Mouse (Mus musculus) MEL (cell line): ENCODE measurements around the gene Slco2b1. TPM values are rescaled to one million over a fixed set of nuclear protein-coding genes. Genes with fewer than 3 reads are reported as not detected.

Source experiments
- DNase-seq: peaks from one replicate; pipeline ENCODE4 v3.0.0; 2011; ENCODE audit warnings: low read depth, low spot score
- H3K27ac ChIP-seq: 2 replicates; pipeline ENCODE4 v1.5.1; 2012; ENCODE audit warnings: low read depth, mild to moderate bottlenecking, control low read depth, low read length, moderate library complexity; ENCODE audit not compliant: control insufficient read depth
- H3K27me3 ChIP-seq, 2 experiments: fragments of 150-350 bp in 1 of 2; sonication (generic) in 1 of 2; 2 replicates each; pipeline ENCODE4 v1.6.1; 2012; ENCODE audit warnings: low read length in 2 of 2, mild to moderate bottlenecking in 2 of 2, improper control_type of control experiment in 1 of 2, moderate library complexity in 1 of 2; ENCODE audit not compliant: insufficient read depth in 2 of 2, control insufficient read depth in 1 of 2
- H3K36me3 ChIP-seq, 2 experiments: 2 replicates each; pipeline ENCODE4 v1.6.1; 2012 to 2014; ENCODE audit warnings: low read length in 2 of 2, improper control_type of control experiment in 1 of 2, inconsistent platforms in 1 of 2, mild to moderate bottlenecking in 1 of 2; ENCODE audit not compliant: insufficient read depth in 2 of 2, control insufficient read depth in 1 of 2
- H3K4me1 ChIP-seq, 2 experiments: fragments of 150-350 bp in 1 of 2; sonication (generic) in 1 of 2; 2 replicates each; pipeline ENCODE4 v1.6.1; 2012; ENCODE audit warnings: low read length in 2 of 2, improper control_type of control experiment in 1 of 2, mild to moderate bottlenecking in 1 of 2; ENCODE audit not compliant: insufficient read depth in 2 of 2, control insufficient read depth in 1 of 2
- H3K4me3 ChIP-seq, 2 experiments: fragments of 150-350 bp in 1 of 2; sonication (generic) in 1 of 2; 2 replicates each; pipeline ENCODE4 v1.5.1; 2012; ENCODE audit warnings: low read depth in 2 of 2, low read length in 2 of 2, mild to moderate bottlenecking in 2 of 2, moderate library complexity in 2 of 2, control low read depth in 1 of 2, improper control_type of control experiment in 1 of 2; ENCODE audit not compliant: control insufficient read depth in 1 of 2, insufficient read depth in 1 of 2
- H3K79me2 ChIP-seq: 2 replicates; pipeline ENCODE4 v1.6.1; 2012; ENCODE audit warnings: mild to moderate bottlenecking, low read length, moderate library complexity; ENCODE audit not compliant: control insufficient read depth, poor library complexity, insufficient read depth
- H3K9ac ChIP-seq: 2 replicates; pipeline ENCODE4 v1.6.1; 2012; ENCODE audit warnings: low read depth, mild to moderate bottlenecking, control low read depth, low read length, moderate library complexity; ENCODE audit not compliant: control insufficient read depth, poor library complexity, severe bottlenecking
- H3K9me3 ChIP-seq: fragments of 150-350 bp; sonication (generic); replicated peaks from 2 replicates; pipeline ENCODE4 v1.6.1; 2012; ENCODE audit warnings: mild to moderate bottlenecking, low read length, improper control_type of control experiment, moderate library complexity; ENCODE audit not compliant: insufficient read depth
- CTCF ChIP-seq, 3 experiments: IDR thresholded peaks in 2 of 3; conservative IDR thresholded peaks in 1 of 3; 2 replicates each; pipeline ENCODE4 v1.5.1; 2011 to 2012; ENCODE audit warnings: low read length in 3 of 3, low read depth in 2 of 3, mild to moderate bottlenecking in 2 of 3, improper control_type of control experiment in 1 of 3, inconsistent platforms in 1 of 3, mixed read lengths in 1 of 3, moderate library complexity in 1 of 3; ENCODE audit not compliant: control insufficient read depth in 1 of 3, insufficient read depth in 1 of 3, poor library complexity in 1 of 3, severe bottlenecking in 1 of 3
- EP300 ChIP-seq, 2 experiments: IDR thresholded peaks; 2 replicates each; pipeline ENCODE4 v1.6.1; 2011; ENCODE audit warnings: improper control_type of control experiment in 2 of 2, low read length in 2 of 2, low read depth in 1 of 2, mild to moderate bottlenecking in 1 of 2
- ETS1 ChIP-seq: IDR thresholded peaks from 2 replicates; pipeline ENCODE4 v1.6.1; 2012; ENCODE audit warnings: low read depth, mild to moderate bottlenecking, inconsistent platforms, low read length, improper control_type of control experiment, moderate library complexity
- GABPA ChIP-seq: IDR thresholded peaks from 2 replicates; pipeline ENCODE4 v1.6.1; 2012; ENCODE audit warnings: low read depth, mild to moderate bottlenecking, inconsistent platforms, low read length, improper control_type of control experiment, moderate library complexity
- GATA1 ChIP-seq: IDR thresholded peaks from 2 replicates; pipeline ENCODE4 v1.6.1; 2011; ENCODE audit warnings: low read depth, low read length, improper control_type of control experiment
- KAT2A ChIP-seq: conservative IDR thresholded peaks from 2 replicates; pipeline ENCODE4 v1.6.1; 2012; ENCODE audit warnings: low read depth, low read length, improper control_type of control experiment, inconsistent platforms
- MAX ChIP-seq: IDR thresholded peaks from 2 replicates; pipeline ENCODE4 v1.6.1; 2011; ENCODE audit warnings: low read length, improper control_type of control experiment
- MXI1 ChIP-seq: IDR thresholded peaks from 2 replicates; pipeline ENCODE4 v1.6.1; 2011; ENCODE audit warnings: mild to moderate bottlenecking, low read depth, low read length, improper control_type of control experiment
- MYB ChIP-seq: IDR thresholded peaks from 2 replicates; pipeline ENCODE4 v1.6.1; 2011; ENCODE audit warnings: mild to moderate bottlenecking, low read depth, low read length, improper control_type of control experiment
- NELFE ChIP-seq: IDR thresholded peaks from 2 replicates; pipeline ENCODE4 v1.6.1; 2011; ENCODE audit warnings: low read depth, low read length, improper control_type of control experiment
- NRF1 ChIP-seq: IDR thresholded peaks from 2 replicates; pipeline ENCODE4 v1.6.1; 2014; ENCODE audit warnings: low read depth, mild to moderate bottlenecking, inconsistent platforms, low read length, improper control_type of control experiment, moderate library complexity; ENCODE audit not compliant: poor library complexity, insufficient read depth, severe bottlenecking
- POLR2A ChIP-seq, 2 experiments: IDR thresholded peaks; 2 replicates each; pipeline ENCODE4 v1.6.1; 2011 to 2012; ENCODE audit warnings: low read length in 2 of 2, mild to moderate bottlenecking in 2 of 2, control low read depth in 1 of 2, improper control_type of control experiment in 1 of 2, low read depth in 1 of 2, moderate library complexity in 1 of 2; ENCODE audit not compliant: control insufficient read depth in 1 of 2, insufficient read depth in 1 of 2, poor library complexity in 1 of 2
- RAD21 ChIP-seq: IDR thresholded peaks from 2 replicates; pipeline ENCODE4 v1.6.1; 2011; ENCODE audit warnings: mild to moderate bottlenecking, low read depth, low read length, improper control_type of control experiment
- RCOR1 ChIP-seq: IDR thresholded peaks from 2 replicates; pipeline ENCODE4 v1.6.1; 2012; ENCODE audit warnings: low read depth, mild to moderate bottlenecking, inconsistent platforms, low read length, improper control_type of control experiment
- SMC3 ChIP-seq: IDR thresholded peaks from 2 replicates; pipeline ENCODE4 v1.6.1; 2011; ENCODE audit warnings: low read depth, low read length, improper control_type of control experiment
- TAL1 ChIP-seq: IDR thresholded peaks from 2 replicates; pipeline ENCODE4 v1.6.1; 2012; ENCODE audit warnings: mild to moderate bottlenecking, inconsistent platforms, low read length, moderate library complexity, mixed read lengths
- USF1 ChIP-seq: IDR thresholded peaks from 2 replicates; pipeline ENCODE4 v1.6.1; 2014; ENCODE audit warnings: low read depth, mild to moderate bottlenecking, inconsistent platforms, low read length, improper control_type of control experiment, moderate library complexity
- USF2 ChIP-seq, 2 experiments: IDR thresholded peaks; 2 replicates each; pipeline ENCODE4 v1.6.1; 2011 to 2012; ENCODE audit warnings: improper control_type of control experiment in 2 of 2, low read length in 2 of 2, borderline replicate concordance in 1 of 2, inconsistent platforms in 1 of 2, low read depth in 1 of 2, mild to moderate bottlenecking in 1 of 2; ENCODE audit not compliant: insufficient read depth in 1 of 2
- ZC3H11A ChIP-seq: IDR thresholded peaks from 2 replicates; pipeline ENCODE4 v1.6.1; 2012; ENCODE audit warnings: low read depth, mild to moderate bottlenecking, inconsistent platforms, low read length, improper control_type of control experiment
- ZKSCAN1 ChIP-seq: IDR thresholded peaks from 2 replicates; pipeline ENCODE4 v1.6.1; 2012; ENCODE audit warnings: low read depth, mild to moderate bottlenecking, inconsistent platforms, low read length, improper control_type of control experiment, moderate library complexity
- ZMIZ1 ChIP-seq: IDR thresholded peaks from 2 replicates; pipeline ENCODE4 v1.6.1; 2012; ENCODE audit warnings: low read depth, mild to moderate bottlenecking, inconsistent platforms, low read length, improper control_type of control experiment, moderate library complexity
- polyA plus RNA-seq, 2 experiments: library from polyadenylated mRNA; stranded (reverse) in 1 of 2; unstranded in 1 of 2; fragments of >175 nt in 1 of 2; fragments of >200 nt in 1 of 2; gene quantifications; 2 replicates each; pipeline versions ENCODE4 v1.2.1 to v1.2.4; 2012; ENCODE audit warnings: low replicate concordance in 2 of 2, low read depth in 1 of 2; ENCODE audit not compliant: insufficient read length in 2 of 2, insufficient read depth in 1 of 2, missing spikeins in 1 of 2
- total RNA-seq: library from RNA; depleted of rRNA; stranded (reverse); fragments of 300-350 nt; gene quantifications from 2 replicates; pipeline ENCODE4 v1.2.3, GENCODE M21; 2012

Gene Slco2b1
- total and polyA plus RNA-seq, 3 experiments: 0.06 TPM; not detected in 2

DNA sequence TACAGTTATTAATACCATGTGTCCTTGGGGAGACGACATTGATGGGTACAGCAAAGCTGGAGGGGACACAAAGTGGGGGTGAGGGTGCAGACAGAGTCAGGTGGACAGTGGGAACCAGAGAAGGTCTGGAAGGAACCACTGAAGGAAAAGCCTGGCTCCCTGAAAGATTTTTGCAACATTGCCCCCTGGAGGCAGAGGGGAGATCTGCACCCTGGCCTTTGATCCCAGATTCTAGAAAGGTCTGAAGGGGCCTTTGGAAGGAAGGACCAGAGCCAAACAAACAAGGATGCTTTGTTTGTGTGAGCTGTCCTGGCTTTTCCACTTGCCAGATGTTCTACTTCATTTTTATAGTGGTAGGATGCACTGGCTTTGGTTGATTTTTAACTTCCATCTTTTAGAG lies 664 bp downstream of the Slco2b1 start:
- peaks cover 0 to 1% of the 10 kb centered on the region in 2 experiments; a peak in 1 of 4 replicates for H3K27me3 ChIP-seq
- H3K79me2 ChIP-seq: no peaks in the 10 kb centered on the region
- no peak overlapping the region for H3K27ac ChIP-seq
- DNase-seq: peak; percentile 28
- H3K4me1 ChIP-seq: peaks cover 0 to 6% of the 10 kb centered on the region in 2 experiments; a peak in 3 of 4 replicates
- no peak overlapping the region for H3K9ac ChIP-seq
- H3K9me3 ChIP-seq: no peaks in the 10 kb centered on the region
- H3K36me3 ChIP-seq: peaks cover 0 to 2% of the 10 kb centered on the region in 2 experiments; a peak in 1 of 4 replicates
- TF ChIP-seq RAD21: peak; percentile 47
- no peak for TF ChIP-seq ZMIZ1
- no peak for TF ChIP-seq GATA1
- peak; percentile 37 for TF ChIP-seq ZC3H11A
- TF ChIP-seq MXI1: no peak
- no peak for TF ChIP-seq EP300 (IDR thresholded peaks at IDR 0.05; ENCODE audit: low read depth in 1 of 2, low read length in 2 of 2)
- TF ChIP-seq ZKSCAN1: no peak
- no peak for TF ChIP-seq RCOR1
- no peak for TF ChIP-seq MYB
- no peak for TF ChIP-seq KAT2A
- peak; percentile 61 to 87 (median 71) for TF ChIP-seq CTCF (IDR thresholded peaks at IDR 0.05 in 2 of 3, conservative IDR thresholded peaks at IDR 0.05 in 1 of 3; ENCODE audit: control insufficient read depth in 1 of 3, insufficient read depth in 1 of 3, low read depth in 2 of 3, low read length in 3 of 3, poor library complexity in 1 of 3, severe bottlenecking in 1 of 3)
- TF ChIP-seq SMC3: peak; percentile 76
- TF ChIP-seq NRF1: no peak
- no peak for TF ChIP-seq USF1
- no peak for TF ChIP-seq TAL1
- no peak for TF ChIP-seq POLR2A (IDR thresholded peaks at IDR 0.05; ENCODE audit: control insufficient read depth in 1 of 2, insufficient read depth in 1 of 2, low read depth in 1 of 2, low read length in 2 of 2, poor library complexity in 1 of 2)
- no peak for TF ChIP-seq GABPA
- no peak for TF ChIP-seq USF2 (IDR thresholded peaks at IDR 0.05; ENCODE audit: borderline replicate concordance in 1 of 2, insufficient read depth in 1 of 2, low read depth in 1 of 2, low read length in 2 of 2)
- H3K4me3 ChIP-seq: no peak overlapping the region

DNA sequence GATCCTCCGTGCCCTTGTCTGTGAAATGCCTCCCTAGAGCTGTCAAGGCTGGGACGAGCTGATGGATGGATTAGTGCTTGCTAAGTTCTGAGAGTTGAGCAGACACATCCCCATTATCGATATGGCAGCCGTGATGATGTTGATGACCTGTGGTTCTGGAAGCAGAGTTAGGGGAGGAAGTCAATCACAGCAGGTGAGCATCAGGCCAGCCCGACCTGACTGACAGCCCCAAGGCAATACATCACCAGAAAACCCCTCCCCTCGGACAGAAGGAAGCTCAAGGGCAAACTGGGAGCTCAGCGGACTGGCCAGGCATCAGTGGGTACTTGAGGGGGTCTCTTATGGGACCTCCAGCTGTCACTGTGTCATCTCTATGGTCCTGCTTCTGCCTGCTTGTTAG lies 1.1 kb downstream of the Slco2b1 start:
- Histone ChIP-seq H3K27ac (no peak overlapping the region), H3K9ac (no peak overlapping the region), H3K79me2 (no peaks in the 10 kb centered on the region), H3K36me3 (peaks cover 0 to 2% of the 10 kb centered on the region in 2 experiments; a peak in 1 of 4 replicates), H3K27me3 (peaks cover 0 to 1% of the 10 kb centered on the region in 2 experiments; a peak in 1 of 4 replicates), H3K9me3 (no peaks in the 10 kb centered on the region), H3K4me1 (peaks cover 0 to 6% of the 10 kb centered on the region in 2 experiments; a peak in 3 of 4 replicates), H3K4me3 (no peak overlapping the region)
- no peak for TF ChIP-seq TAL1
- TF ChIP-seq ZC3H11A: no peak
- TF ChIP-seq MAX: no peak
- no peak for TF ChIP-seq ETS1
- TF ChIP-seq NELFE: no peak
- DNase-seq: no peak
